Mouse (Mus musculus) T-helper 17 cell (primary cell): ENCODE results near the gene Clic1.

Source experiments
- in situ Hi-C, 2 experiments: fragments of 300-600 bp; cut with MboI, MseI; formaldehyde crosslinking; loops; 1 replicate in 1 of 2; 2 replicates in 1 of 2; pipeline ENCODE4 v1.15.1; 2025; ENCODE audit warnings: high pct_unique_total_duplicates in 2 of 2

The Clic1 gene

DNA sequence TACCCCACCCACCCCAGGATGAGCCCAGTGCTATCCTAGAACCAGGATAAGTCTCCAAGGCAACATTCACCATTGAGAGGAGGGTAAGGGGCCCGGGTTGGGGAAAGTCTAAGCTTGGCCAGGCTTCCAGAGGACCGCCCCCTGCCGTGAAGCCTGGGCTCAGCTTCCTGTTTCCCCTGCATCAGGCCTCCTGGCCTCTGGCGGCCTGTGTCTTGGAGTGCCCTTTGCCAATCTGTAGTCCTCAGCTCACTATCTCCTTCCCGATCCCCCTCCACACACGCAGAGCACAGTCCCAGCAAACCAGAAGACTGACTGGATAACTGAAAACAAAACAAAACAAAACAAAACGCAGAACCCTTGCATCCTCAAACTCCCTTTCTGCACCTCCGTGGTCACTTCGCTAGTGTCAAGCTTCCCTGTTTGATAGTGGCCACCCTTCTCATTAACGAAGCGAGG is at the start of gene Clic1:
Gene Clic1 (plus strand): TSS at position 406 of the 456 bp plus-strand sequence.
- in situ Hi-C loops: loop anchor here in 1 of 2 experiments (10.0 kb wide), 1 partner anchor 805 kb away; no protein-coding TSS in a partner anchor

DNA sequence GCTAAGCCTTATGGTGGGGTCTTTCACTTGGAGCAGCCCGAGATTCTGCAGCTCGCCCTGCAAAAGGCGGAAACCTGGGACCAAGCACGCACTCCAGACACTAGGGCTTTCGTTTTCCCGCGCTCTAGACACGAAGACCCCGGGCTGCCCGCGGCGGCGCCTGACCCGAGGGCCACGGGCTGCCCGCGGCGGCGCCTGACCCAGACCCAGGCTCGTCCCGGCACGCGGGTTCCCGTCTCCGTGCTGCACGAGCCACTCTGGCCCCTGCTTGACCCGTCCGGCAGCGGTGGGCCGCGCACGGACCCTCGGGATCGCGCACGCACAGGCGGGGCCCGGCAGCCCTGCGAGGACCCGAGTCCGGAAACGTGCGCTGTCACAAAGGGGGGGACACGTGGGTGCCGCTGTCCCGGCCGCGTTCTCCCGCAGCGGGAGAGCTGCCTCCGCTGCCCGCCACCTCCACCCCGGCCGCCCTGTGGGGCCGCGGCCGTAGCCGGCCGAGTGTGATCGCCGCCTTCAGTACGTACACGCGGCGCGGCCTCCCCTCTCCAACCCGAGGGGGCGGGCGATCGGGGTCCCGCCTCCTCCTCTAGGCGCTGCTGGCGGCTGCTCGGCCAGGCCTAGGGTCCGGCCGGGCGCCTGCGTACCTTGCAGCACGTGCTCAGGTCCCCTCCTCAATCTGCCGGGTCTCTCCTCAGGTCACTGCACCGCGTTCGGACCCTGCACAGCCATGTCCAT is 48.9 kb upstream of the Clic1 start, which contains the start of gene Vars:
Gene Vars (plus strand): TSS at position 271 of the 735 bp plus-strand sequence.
- in situ Hi-C loops: loop anchor here (5.0 to 10.0 kb wide), 2 partner anchors 234 to 241 kb away; partner anchors contain the start of genes Atp6v1g2 (in 1 of the 2), Ddx39b (in 1 of the 2) and Nfkbil1 (in 1 of the 2)

DNA sequence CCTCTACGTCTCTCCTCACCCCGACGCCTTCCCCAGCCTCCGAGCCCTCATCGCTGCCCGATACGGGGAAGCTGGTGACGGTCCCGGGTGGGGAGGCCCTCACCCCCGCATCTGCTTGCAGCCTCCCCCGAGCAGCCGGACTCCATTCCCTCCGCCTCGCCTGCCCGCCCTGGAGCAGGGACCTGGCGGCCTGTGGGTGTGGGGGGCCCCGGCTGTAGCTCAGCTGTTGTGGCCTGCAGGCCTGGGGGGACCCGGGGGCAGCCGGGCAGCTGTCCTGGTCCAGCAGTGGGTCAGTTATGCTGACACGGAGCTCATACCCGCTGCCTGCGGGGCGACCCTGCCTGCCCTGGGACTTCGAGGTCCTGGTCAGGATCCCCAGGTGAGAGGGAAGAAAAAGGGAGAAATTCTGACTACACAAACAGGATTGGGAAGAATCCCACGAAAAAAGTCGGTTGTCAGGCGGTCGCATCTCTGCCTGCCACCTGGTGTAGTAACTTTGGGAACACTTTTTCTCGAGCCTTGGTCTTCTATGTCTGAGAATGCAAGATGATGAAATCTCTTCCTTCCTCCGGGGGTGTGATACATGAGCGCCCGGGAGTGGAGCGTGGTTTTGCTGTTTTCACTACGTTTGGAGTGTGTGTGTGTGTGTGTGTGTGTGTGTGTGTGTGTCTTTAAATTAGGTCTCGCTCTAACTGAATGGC is 48.2 kb upstream of the Clic1 start:
- in situ Hi-C loops: loop anchor here (5.0 to 10.0 kb wide), 2 partner anchors 233 to 241 kb away; partner anchors contain the start of genes Atp6v1g2 (in 1 of the 2), Ddx39b (in 1 of the 2) and Nfkbil1 (in 1 of the 2)

- in situ Hi-C loops: loop anchor here (5.0 to 10.0 kb wide), 2 partner anchors 232 to 240 kb away; partner anchors contain the start of genes Atp6v1g2 (in 1 of the 2), Ddx39b (in 1 of the 2) and Nfkbil1 (in 1 of the 2)
Measured at GRCm38 (mm10) chr17:35002153-35002865, 47.5 kb upstream of the Clic1 start.

DNA sequence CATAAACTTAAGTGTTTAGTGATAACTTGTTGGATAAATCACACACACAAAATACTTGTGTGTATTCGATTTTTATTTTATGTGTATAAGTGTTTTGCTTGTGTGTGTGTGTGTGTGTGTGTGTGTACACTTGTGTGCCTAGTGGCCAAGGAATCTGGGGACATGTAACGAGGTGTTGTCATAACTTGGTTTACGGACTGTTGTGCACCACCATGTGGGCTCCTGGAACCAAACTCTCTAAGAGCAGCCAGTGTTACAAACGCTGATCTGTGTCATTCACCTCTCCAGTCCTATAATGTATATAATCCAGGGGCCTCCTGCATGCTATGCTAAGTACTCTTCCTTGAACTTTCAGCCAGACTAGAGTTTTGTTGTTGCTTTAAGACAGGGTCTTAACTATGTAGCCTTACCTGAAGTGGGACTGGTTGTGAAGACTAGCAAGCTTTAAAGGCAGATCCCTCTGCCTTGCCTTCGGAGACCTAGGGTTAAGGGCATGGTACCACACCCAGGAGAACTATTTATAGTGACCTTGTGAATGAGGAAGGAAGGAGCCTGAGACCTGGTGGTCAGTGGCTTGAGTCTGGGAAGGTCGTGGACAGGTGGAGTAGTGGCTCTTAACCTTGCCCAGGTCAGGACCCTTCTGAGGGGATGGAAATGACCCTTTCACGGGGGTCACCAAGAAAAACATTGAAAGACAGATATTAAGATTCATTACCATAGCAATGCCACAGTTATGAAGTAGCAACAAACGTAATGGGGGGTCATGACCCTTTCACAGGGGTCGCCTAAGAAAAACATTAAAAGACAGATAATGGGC is 46.5 kb upstream of the Clic1 start:
- in situ Hi-C loops: loop anchor here (5.0 to 10.0 kb wide), 2 partner anchors 232 to 239 kb away; partner anchors contain the start of genes Atp6v1g2 (in 1 of the 2), Ddx39b (in 1 of the 2) and Nfkbil1 (in 1 of the 2)

GRCm38 (mm10) chr17:35004075-35004717 is 45.6 kb upstream of the Clic1 start:
- in situ Hi-C loops: loop anchor here (5.0 to 10.0 kb wide), 2 partner anchors 231 to 238 kb away; partner anchors contain the start of genes Atp6v1g2 (in 1 of the 2), Ddx39b (in 1 of the 2) and Nfkbil1 (in 1 of the 2)

- in situ Hi-C loops: loop anchor here in 1 of 2 experiments (10.0 kb wide), 1 partner anchor 230 kb away; the partner anchor contains the start of genes Atp6v1g2 and Nfkbil1
Measured at GRCm38 (mm10) chr17:35005158-35005557, 44.6 kb upstream of the Clic1 start.

- in situ Hi-C loops: loop anchor here in 1 of 2 experiments (10.0 kb wide), 1 partner anchor 229 kb away; the partner anchor contains the start of genes Atp6v1g2 and Nfkbil1
Measured at GRCm38 (mm10) chr17:35005902-35006301, 43.9 kb upstream of the Clic1 start.

DNA sequence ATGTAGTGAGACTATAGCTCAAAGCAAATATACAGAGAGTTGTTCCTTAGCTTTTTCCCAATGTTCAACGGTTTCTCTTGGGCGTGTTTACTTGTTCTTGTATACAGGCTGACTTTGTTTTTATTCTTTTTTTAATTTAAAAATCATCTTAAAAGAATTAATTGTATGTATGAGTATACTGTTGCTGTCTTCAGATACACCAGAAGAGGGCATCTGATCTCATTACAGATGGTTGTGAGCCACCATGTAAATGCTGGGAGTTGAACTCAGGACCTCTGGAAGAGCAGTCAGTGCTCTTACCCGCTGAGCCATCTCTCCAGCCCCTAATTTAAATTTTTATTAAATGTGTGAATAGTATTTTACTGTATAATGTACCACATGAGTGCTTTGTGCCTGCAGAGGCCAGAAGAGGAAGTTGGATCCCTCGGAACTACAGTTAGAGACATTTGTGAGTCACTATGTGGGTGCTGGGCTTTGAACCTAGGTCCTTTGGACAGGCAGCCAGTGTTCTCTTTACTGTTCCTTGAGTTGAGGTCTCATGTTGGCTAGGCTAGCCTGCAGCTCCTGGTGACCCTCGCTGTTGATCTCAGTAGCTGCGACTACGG is 42.3 kb upstream of the Clic1 start:
- in situ Hi-C loops: loop anchor here in 1 of 2 experiments (10.0 kb wide), 1 partner anchor 227 kb away; the partner anchor contains the start of genes Atp6v1g2 and Nfkbil1

- in situ Hi-C loops: loop anchor here in 1 of 2 experiments (10.0 kb wide), 1 partner anchor 225 kb away; the partner anchor contains the start of genes Atp6v1g2 and Nfkbil1
Measured at GRCm38 (mm10) chr17:35009586-35009985, 40.2 kb upstream of the Clic1 start.

DNA sequence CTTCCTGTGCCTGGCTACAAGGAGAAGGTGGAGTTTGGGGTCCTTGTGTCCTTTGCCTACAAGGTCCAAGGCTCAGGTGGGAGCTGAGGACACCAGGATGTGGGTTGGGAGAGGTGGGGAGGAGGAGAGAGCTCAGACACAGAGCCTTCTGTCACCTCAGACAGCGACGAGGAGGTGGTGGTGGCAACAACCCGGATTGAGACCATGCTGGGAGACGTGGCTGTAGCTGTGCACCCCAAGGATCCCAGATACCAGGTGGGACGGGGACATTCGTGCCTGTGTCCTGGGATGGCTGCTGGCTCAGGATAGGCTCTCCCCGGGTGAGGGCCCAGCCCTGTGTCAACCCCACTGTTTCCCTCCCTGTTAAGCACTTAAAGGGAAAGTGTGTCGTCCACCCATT is 38.3 kb upstream of the Clic1 start:
- in situ Hi-C loops: no loop called here

DNA sequence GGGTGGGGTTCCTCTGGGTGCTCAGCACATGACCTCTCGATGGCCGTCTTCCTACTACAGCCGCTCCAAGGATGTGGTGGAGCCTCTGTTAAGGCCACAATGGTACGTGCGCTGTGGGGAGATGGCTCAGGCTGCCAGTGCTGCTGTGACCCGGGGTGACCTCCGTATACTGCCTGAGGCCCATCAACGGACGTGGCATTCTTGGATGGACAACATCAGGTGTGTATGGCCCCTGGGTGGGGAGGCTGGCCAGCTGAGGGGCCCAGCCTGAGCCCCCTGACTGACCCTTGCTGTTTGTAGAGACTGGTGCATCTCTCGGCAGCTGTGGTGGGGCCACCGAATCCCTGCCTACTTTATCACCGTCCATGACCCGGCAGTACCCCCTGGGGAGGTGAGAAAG is 37.3 kb upstream of the Clic1 start:
- in situ Hi-C loops: no loop called here

GRCm38 (mm10) chr17:35013221-35013620 is 36.5 kb upstream of the Clic1 start:
- in situ Hi-C loops: no loop called here

DNA sequence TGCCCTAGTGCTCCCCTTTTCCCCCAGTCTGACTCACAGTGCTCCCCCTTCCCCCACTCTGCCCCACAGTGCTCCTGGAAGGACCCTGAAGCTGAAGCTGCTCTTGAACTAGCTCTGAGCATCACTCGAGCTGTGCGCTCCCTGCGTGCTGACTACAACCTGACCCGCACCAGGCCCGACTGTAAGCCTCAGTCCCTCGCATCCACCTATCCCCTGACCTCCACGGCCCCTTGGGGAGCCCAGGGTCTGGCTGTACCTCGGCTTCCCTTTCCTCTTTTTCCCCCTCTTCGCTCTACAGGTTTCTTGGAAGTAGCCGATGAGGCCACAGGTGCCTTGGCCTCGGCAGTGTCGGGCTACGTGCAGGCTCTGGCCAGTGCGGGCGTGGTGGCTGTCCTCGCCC is 34.5 kb upstream of the Clic1 start:
- in situ Hi-C loops: no loop called here

DNA sequence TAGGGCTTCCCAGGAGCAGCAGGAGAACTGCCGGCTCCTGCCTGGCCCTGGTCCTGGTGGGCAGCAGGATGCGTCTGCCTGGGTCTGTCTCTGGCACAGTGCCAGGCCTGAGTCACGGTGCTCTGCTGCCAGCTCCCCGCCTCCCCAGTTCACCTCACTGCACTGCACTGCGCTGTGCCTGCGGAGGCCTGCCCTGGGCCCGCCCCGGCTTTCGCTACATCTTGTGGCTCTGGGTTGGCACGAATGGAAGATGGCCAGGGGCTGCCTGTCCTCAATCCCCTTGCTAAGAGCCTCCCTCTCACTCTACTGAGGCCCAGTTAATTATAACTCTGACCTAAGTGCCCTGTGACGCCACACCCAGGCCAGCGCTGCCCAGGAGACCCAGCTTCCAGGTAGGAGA is 33.4 kb upstream of the Clic1 start, which contains the start of gene Vwa7:
Gene Vwa7 (plus strand): TSS at position 204 of the 400 bp plus-strand sequence.
- in situ Hi-C loops: no loop called here

- in situ Hi-C loops: no loop called here
Measured at GRCm38 (mm10) chr17:35016791-35017705, 32.7 kb upstream of the Clic1 start.

- in situ Hi-C loops: no loop called here
Measured at GRCm38 (mm10) chr17:35017706-35018030, 32.1 kb upstream of the Clic1 start.

DNA sequence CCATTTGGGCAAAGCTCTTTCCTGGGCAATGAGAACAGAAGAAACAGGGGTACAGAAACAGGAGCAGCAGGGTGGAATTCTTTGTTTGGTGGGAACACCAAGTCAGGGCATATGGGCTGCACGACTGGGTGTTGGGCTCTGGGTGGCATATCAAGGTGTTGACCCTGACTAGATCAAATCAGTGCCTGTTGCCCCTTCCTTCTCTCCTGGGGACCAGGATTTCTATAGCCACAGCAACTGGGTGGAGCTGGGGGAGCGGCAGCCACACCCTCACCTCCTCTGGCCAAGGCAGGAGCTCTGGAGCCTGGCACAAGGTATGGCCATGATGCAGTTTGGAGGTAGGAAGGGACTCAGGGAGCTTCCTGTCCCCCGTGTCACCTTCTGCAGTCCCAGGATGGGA is 31.6 kb upstream of the Clic1 start:
- in situ Hi-C loops: no loop called here
